21 mouse cellular contexts compared by ENCODE assay signal in the genomic region with DNA sequence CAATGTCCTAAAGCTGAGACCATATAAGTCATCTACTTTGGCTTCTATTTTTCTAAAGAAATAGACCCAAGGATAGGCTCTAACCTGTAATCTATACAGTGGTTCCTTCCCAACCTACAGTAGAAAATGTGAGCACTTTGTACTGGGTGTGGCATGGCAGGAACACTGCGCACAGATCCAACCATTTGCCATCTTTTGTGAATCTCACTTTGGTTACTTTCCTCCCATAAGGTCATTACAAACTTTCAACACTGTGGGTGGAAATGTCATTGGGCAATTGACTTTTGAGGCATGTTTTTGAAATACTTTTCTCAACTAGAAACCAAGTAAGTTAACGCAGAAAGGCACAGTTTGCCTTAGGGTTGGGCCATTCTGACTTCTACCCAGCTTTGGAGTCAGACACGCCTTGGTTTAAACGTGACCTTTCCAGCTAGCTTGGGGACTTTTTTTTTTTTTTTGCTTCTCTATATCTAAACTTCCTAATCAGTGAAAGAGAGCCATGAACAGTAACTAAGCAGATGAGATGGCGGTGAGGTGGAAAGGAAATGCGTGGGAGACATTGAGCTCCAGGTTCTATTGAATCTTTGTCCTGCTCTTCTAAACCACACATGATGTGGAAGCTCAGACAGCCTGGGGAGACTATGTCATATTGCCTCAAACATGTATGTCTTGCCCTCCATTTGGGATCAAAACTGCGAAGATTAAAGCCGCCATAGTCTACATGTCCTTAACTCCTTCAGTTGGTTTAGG. TPM values are rescaled to one million over a fixed set of nuclear protein-coding genes. Genes with fewer than 3 reads are reported as not detected.
DNase-seq lines count a peak whose midpoint lies in the region; ATAC-seq and TF ChIP-seq lines count a peak whose summit lies in the region.
"Had no signal": no experiment of that assay in that cellular context is flagged by ENCODE, and none has a peak within 500 bp of the region (broad histone marks: within the 10 kb centered on the region; RNA-seq: fewer than 3 reads in every experiment).

No protein-coding gene starts in this region.

- no peak overlapping the region for H3K4me2 ChIP-seq in heart, embryonic 15.5 days
- peak overlapping the region; percentile 36 for H3K4me2 ChIP-seq in liver, embryonic 16.5 days (ENCODE audit: low read depth, low read length)
- H3K4me2 ChIP-seq: embryonic facial prominence, embryonic 13.5 days; forebrain, embryonic 12.5 days; heart, embryonic 13.5 days; kidney, embryonic 15.5 days; neural tube, embryonic 15.5 days had no signal

- DNase-seq in heart, postnatal 4 days: no peak
- peak; percentile 33 to 36 for DNase-seq in thymus, postnatal 36 days
- no peak for DNase-seq in thymus, postnatal 10 days (ENCODE audit: low spot score in 2 of 2)
- no peak for DNase-seq in left cerebral cortex, adult 18-20 months (ENCODE audit: low spot score in 2 of 2)
- DNase-seq in heart, adult 2 months: no peak
- DNase-seq in urinary bladder, postnatal 10 days (ENCODE audit: low spot score): no peak
- DNase-seq: cerebellum, postnatal 36 days had no signal

- TF ChIP-seq CTCF in heart, adult 2 months (IDR thresholded peaks at IDR 0.05): no peak

- no peak overlapping the region for H3K9ac ChIP-seq in heart, embryonic 15.5 days
- H3K9ac ChIP-seq in liver, embryonic 16.5 days (ENCODE audit: low read depth, low read length): no peak overlapping the region
- no peak overlapping the region for H3K9ac ChIP-seq in heart, adult 2 months (ENCODE audit: low read depth, low read length)
- H3K9ac ChIP-seq: embryonic facial prominence, embryonic 13.5 days; forebrain, embryonic 12.5 days; heart, embryonic 13.5 days; kidney, embryonic 15.5 days; neural tube, embryonic 15.5 days had no signal

- TF ChIP-seq EP300 in heart, adult 2 months (IDR thresholded peaks at IDR 0.05; ENCODE audit: insufficient read depth, low read depth, low read length): no peak

- H3K4me1 ChIP-seq in heart, embryonic 15.5 days (replicated peaks): no peaks in the 10 kb centered on the region
- no peaks in the 10 kb centered on the region; the same call in 1 of the 2 replicates for H3K4me1 ChIP-seq in liver, embryonic 16.5 days (ENCODE audit: control insufficient read depth, low read depth, low read length)
- no peaks in the 10 kb centered on the region for H3K4me1 ChIP-seq in heart, adult 2 months (ENCODE audit: control insufficient read depth, insufficient read depth, low read length)
- H3K4me1 ChIP-seq: embryonic facial prominence, embryonic 13.5 days; forebrain, embryonic 12.5 days; heart, embryonic 13.5 days; kidney, embryonic 15.5 days; neural tube, embryonic 15.5 days had no signal

- H3K4me3 ChIP-seq in heart, embryonic 15.5 days: peak overlapping the region; percentile 24; the same call in 1 of the 2 replicates
- peak overlapping the region; percentile 41 for H3K4me3 ChIP-seq in liver, embryonic 16.5 days (ENCODE audit: low read depth, low read length)
- H3K4me3 ChIP-seq in heart, adult 2 months: no peak overlapping the region
- H3K4me3 ChIP-seq: embryonic facial prominence, embryonic 13.5 days; forebrain, embryonic 12.5 days; heart, embryonic 13.5 days; kidney, embryonic 15.5 days; neural tube, embryonic 15.5 days had no signal

- H3K9me3 ChIP-seq in heart, embryonic 15.5 days (replicated peaks): no peaks in the 10 kb centered on the region
- no peaks in the 10 kb centered on the region for H3K9me3 ChIP-seq in liver, embryonic 16.5 days (replicated peaks; ENCODE audit: control insufficient read depth, low read length)
- H3K9me3 ChIP-seq: embryonic facial prominence, embryonic 13.5 days; forebrain, embryonic 12.5 days; heart, embryonic 13.5 days; kidney, embryonic 15.5 days; neural tube, embryonic 15.5 days had no signal

- H3K27ac ChIP-seq in heart, embryonic 15.5 days: no peak overlapping the region
- no peak overlapping the region for H3K27ac ChIP-seq in liver, embryonic 16.5 days (ENCODE audit: low read length)
- no peak overlapping the region for H3K27ac ChIP-seq in heart, adult 2 months
- H3K27ac ChIP-seq: embryonic facial prominence, embryonic 13.5 days; forebrain, embryonic 12.5 days; heart, embryonic 13.5 days; kidney, embryonic 15.5 days; neural tube, embryonic 15.5 days had no signal

- no peaks in the 10 kb centered on the region for H3K27me3 ChIP-seq in heart, embryonic 15.5 days
- no peaks in the 10 kb centered on the region for H3K27me3 ChIP-seq in liver, embryonic 16.5 days (ENCODE audit: control insufficient read depth, insufficient read depth, low read depth, low read length)
- no peaks in the 10 kb centered on the region for H3K27me3 ChIP-seq in heart, adult 2 months (ENCODE audit: control insufficient read depth, insufficient read depth, low read length)
- H3K27me3 ChIP-seq: embryonic facial prominence, embryonic 13.5 days; forebrain, embryonic 12.5 days; heart, embryonic 13.5 days; kidney, embryonic 15.5 days; neural tube, embryonic 15.5 days had no signal

- no peak for ATAC-seq in heart, embryonic 15.5 days (replicated peaks; ENCODE audit: insufficient number of reproducible peaks, insufficient read depth, low FRiP score, low read depth)
- ATAC-seq in liver, embryonic 16.5 days (ENCODE audit: low read depth): no peak
- ATAC-seq: hindbrain, embryonic 16.5 days; lung, postnatal 0 days had no signal

- intact Hi-C loops in heart, adult 2 months (cut with DNase I): no loop called here

- TF ChIP-seq POLR2A in heart, adult 2 months (IDR thresholded peaks at IDR 0.05; ENCODE audit: insufficient read depth, low read depth, low read length): no peak

- no peaks in the 10 kb centered on the region for H3K36me3 ChIP-seq in heart, embryonic 15.5 days
- H3K36me3 ChIP-seq in liver, embryonic 16.5 days (ENCODE audit: control insufficient read depth, insufficient read depth): no peaks in the 10 kb centered on the region
- no peaks in the 10 kb centered on the region for H3K36me3 ChIP-seq in heart, adult 2 months (ENCODE audit: control insufficient read depth, insufficient read depth, low read length)
- H3K36me3 ChIP-seq: embryonic facial prominence, embryonic 13.5 days; forebrain, embryonic 12.5 days; heart, embryonic 13.5 days; kidney, embryonic 15.5 days; neural tube, embryonic 15.5 days had no signal

- 80% methylated on average over 8 of the region's 8 CpGs for WGBS in heart, embryonic 15.5 days
- 66% methylated on average over 8 of the region's 8 CpGs for WGBS in liver, embryonic 16.5 days (ENCODE audit: insufficient replicate concordance)
- WGBS in heart, adult 2 months: 80% methylated on average over 8 of the region's 8 CpGs

- no peaks in the 10 kb centered on the region for H3K79me2 ChIP-seq in heart, adult 2 months (replicated peaks; ENCODE audit: control insufficient read depth, insufficient read depth, low read length)

RNA-seq across cellular contexts. Expression of a gene that starts 1.8 kb away (rescaled TPM):
- 2.3 and 6.4 TPM in 2 replicates for polyA plus RNA-seq in heart, embryonic 15.5 days (2015; fragmentation: Nextera tagmentation; extraction: Ambion mirVana)
- total RNA-seq in heart, postnatal 4 days (2021): 1 to 10 TPM in 1 of 2 experiments, under 1 TPM in 1; 0.88 to 1.6 TPM
- 8.4 and 9.5 TPM in 2 replicates for polyA plus RNA-seq in liver, embryonic 16.5 days (2015; fragmentation: Nextera tagmentation; extraction: Ambion mirVana)
- total RNA-seq in left cerebral cortex, adult 18-20 months (2021): 1 to 10 TPM; 2.9 to 4.0 TPM
- total RNA-seq in heart, adult 2 months (2021): 1 to 10 TPM; 1.6 to 1.7 TPM
- 1.3 and 1.8 TPM in 2 replicates for polyA plus RNA-seq in heart, adult 2 months (2012; rRNA removed)

RNA-seq across cellular contexts. Expression of a gene that starts 49.8 kb away (rescaled TPM):
- polyA plus RNA-seq in heart, embryonic 15.5 days (2015; fragmentation: Nextera tagmentation; extraction: Ambion mirVana): not detected in 2 replicates
- total RNA-seq in heart, postnatal 4 days (2021): not detected
- not detected in 2 replicates for polyA plus RNA-seq in liver, embryonic 16.5 days (2015; fragmentation: Nextera tagmentation; extraction: Ambion mirVana)
- total RNA-seq in left cerebral cortex, adult 18-20 months (2021): not detected
- total RNA-seq in heart, adult 2 months (2021): not detected
- polyA plus RNA-seq in heart, adult 2 months (2012; rRNA removed): not detected in 2 replicates
- total RNA-seq: gastrocnemius, adult 8-10 months; layer of hippocampus, adult 8-10 months; left cerebral cortex, postnatal 36 days had no signal
- polyA plus RNA-seq: forebrain, embryonic 12.5 days; heart, embryonic 13.5 days; lung, postnatal 0 days; midbrain, postnatal 0 days; urinary bladder, adult 2 months had no signal

RNA-seq across cellular contexts. Expression of a gene that starts 55.6 kb away (rescaled TPM):
- 0.80 TPM in 1 of 2 replicates, not detected in the other for polyA plus RNA-seq in heart, embryonic 15.5 days (2015; fragmentation: Nextera tagmentation; extraction: Ambion mirVana)
- total RNA-seq in heart, postnatal 4 days (2021): not detected
- 0.35 and 0.48 TPM in 2 replicates for polyA plus RNA-seq in liver, embryonic 16.5 days (2015; fragmentation: Nextera tagmentation; extraction: Ambion mirVana)
- total RNA-seq in left cerebral cortex, adult 18-20 months (2021): 10 to 100 TPM; 25.2 to 32.8 TPM
- total RNA-seq in heart, adult 2 months (2021): under 1 TPM in 1 of 2 experiments, not detected in 1; 0.11 TPM
- 0.18 and 0.20 TPM in 2 replicates for polyA plus RNA-seq in heart, adult 2 months (2012; rRNA removed)
- total RNA-seq: gastrocnemius, adult 8-10 months had no signal

Comparison
In these comparisons a context has a peak if more than half of its experiments do, and no peak if none do; other contexts are left out.
1. DNase-seq: peak in thymus, postnatal 36 days (2 of 2); none in heart, postnatal 4 days (single experiment), thymus, postnatal 10 days (0 of 2), left cerebral cortex, adult 18-20 months (0 of 2), heart, adult 2 months (0 of 2) and urinary bladder, postnatal 10 days (single experiment).
2. RNA of a gene that starts 55.6 kb away (total RNA-seq): 25.2 to 32.8 TPM in left cerebral cortex, adult 18-20 months; 0.11 TPM in heart, adult 2 months and not detected in heart, postnatal 4 days; every median in the first group is over 10 times any median in the second.